Mouse (Mus musculus) lung, adult 2 months (tissue): ENCODE measurements at regions not wholly inside any gene's neighbourhood (a gene's known extent, or its start where the extent isn't known, plus 50 kb on each side); places are given as distances from the start of the nearest gene placed in this dataset.

Source experiments
- DNase-seq: peaks from one replicate; pipeline ENCODE4 v3.0.0; 2022
- H3K4me1 ChIP-seq: fragments of 200-500 bp; 2 replicates; pipeline ENCODE4 v1.6.1; 2011; ENCODE audit warnings: low read length; ENCODE audit not compliant: control insufficient read depth, insufficient read depth
- H3K4me3 ChIP-seq: fragments of 200-500 bp; replicated peaks from 2 replicates; pipeline ENCODE3; 2011; ENCODE audit warnings: low read depth, mild to moderate bottlenecking, control low read depth, low read length; ENCODE audit errors: extremely low read depth
- CTCF ChIP-seq: fragments of 200-500 bp; IDR thresholded peaks from 2 replicates; pipeline ENCODE4 v1.5.1; 2011; ENCODE audit warnings: mild to moderate bottlenecking, low read length, control low read depth; ENCODE audit not compliant: insufficient read depth
- POLR2A ChIP-seq: fragments of 200-500 bp; IDR thresholded peaks from 2 replicates; pipeline ENCODE4 v1.6.1; 2011; ENCODE audit warnings: low read depth, mild to moderate bottlenecking, control low read depth, low read length, borderline replicate concordance; ENCODE audit errors: extremely low read depth
- WGBS: fragments of 180-500 bp; shearing (Covaris S2); methylation state at CpG from one replicate; pipeline ENCODE4 v1.1.7; 2018; 5-methylcytosine and 5-hydroxymethylcytosine counted together

- 83% methylated on average over 20 of the region's 20 CpGs for WGBS
- Histone ChIP-seq H3K4me3 (no peak overlapping the region), H3K4me1 (no peaks in the 10 kb centered on the region)
- no peak for TF ChIP-seq CTCF
- TF ChIP-seq POLR2A = no peak
- DNase-seq = no peak
These were observed 200.2 kb downstream of the Pdcd6ip start for GRCm38 (mm10) chr9:113507561-113508460.

GRCm38 (mm10) chr9:113499246-113499645, 208.8 kb downstream of the Pdcd6ip start:
- H3K4me1 ChIP-seq = no peaks in the 10 kb centered on the region
- 68% methylated on average over 5 of the region's 5 CpGs for WGBS
- H3K4me3 ChIP-seq = no peak overlapping the region
- DNase-seq = no peak
- TF ChIP-seq POLR2A = no peak

GRCm38 (mm10) chr9:113496176-113496732, 211.8 kb downstream of the Pdcd6ip start:
- Histone ChIP-seq H3K4me1 (no peaks in the 10 kb centered on the region), H3K4me3 (no peak overlapping the region)
- no peak for DNase-seq
- 56% methylated on average over 7 of the region's 7 CpGs for WGBS
- TF ChIP-seq POLR2A (no peak), CTCF (no peak)

- no peak for DNase-seq
- Histone ChIP-seq H3K4me1 (no peaks in the 10 kb centered on the region), H3K4me3 (no peak overlapping the region)
- TF ChIP-seq CTCF (no peak), POLR2A (no peak)
- WGBS = 62% methylated on average over 6 of the region's 6 CpGs
These were observed 219.4 kb downstream of the Pdcd6ip start for GRCm38 (mm10) chr9:113488651-113489050.

- Histone ChIP-seq H3K4me3 (no peak overlapping the region), H3K4me1 (no peaks in the 10 kb centered on the region)
- 84% methylated on average over 6 of the region's 6 CpGs for WGBS
- DNase-seq = no peak
- TF ChIP-seq CTCF (no peak), POLR2A (no peak)
These were observed 221.5 kb downstream of the Pdcd6ip start for GRCm38 (mm10) chr9:113486494-113487081.

GRCm38 (mm10) chr9:113479897-113480296, 228.2 kb downstream of the Pdcd6ip start:
- WGBS = 81% methylated on average over 3 of the region's 3 CpGs
- no peaks in the 10 kb centered on the region for H3K4me1 ChIP-seq
- no peak for DNase-seq
- TF ChIP-seq POLR2A (no peak), CTCF (no peak)
- no peak overlapping the region for H3K4me3 ChIP-seq

GRCm38 (mm10) chr9:113478761-113479265, 229.2 kb downstream of the Pdcd6ip start:
- Histone ChIP-seq H3K4me3 (no peak overlapping the region), H3K4me1 (no peaks in the 10 kb centered on the region)
- 88% methylated on average over 1 of the region's 1 CpGs for WGBS
- no peak for DNase-seq
- no peak for TF ChIP-seq POLR2A
- TF ChIP-seq CTCF = no peak

GRCm38 (mm10) chr9:113471781-113472180, 236.3 kb downstream of the Pdcd6ip start:
- WGBS = 71% methylated on average over 6 of the region's 6 CpGs
- Histone ChIP-seq H3K4me3 (no peak overlapping the region), H3K4me1 (no peaks in the 10 kb centered on the region)
- no peak for DNase-seq
- TF ChIP-seq CTCF (no peak), POLR2A (no peak)

- no peak for TF ChIP-seq CTCF
- TF ChIP-seq POLR2A = no peak
- WGBS = 50% methylated on average over 2 of the region's 2 CpGs
- H3K4me1 ChIP-seq = no peaks in the 10 kb centered on the region
- DNase-seq = no peak
- no peak overlapping the region for H3K4me3 ChIP-seq
These were observed 245.2 kb downstream of the Pdcd6ip start for GRCm38 (mm10) chr9:113462888-113463287.

- TF ChIP-seq CTCF = no peak
- TF ChIP-seq POLR2A = no peak
- Histone ChIP-seq H3K4me1 (no peaks in the 10 kb centered on the region), H3K4me3 (no peak overlapping the region)
- WGBS = 92% methylated on average over 1 of the region's 1 CpGs
- DNase-seq = no peak
These were observed 245.7 kb downstream of the Pdcd6ip start for GRCm38 (mm10) chr9:113462267-113462887.
